Mouse (Mus musculus) kidney, embryonic 16.5 days (tissue): Measurements from ENCODE around the gene Klhl29. TPM values are rescaled to one million over a fixed set of nuclear protein-coding genes. Genes with fewer than 3 reads are reported as not detected.

ENCODE experiments used
- ATAC-seq: fragments of 200-750 bp; cut with Nextera tagmentation; 2 replicates; pipeline ENCODE4 v1.8.0; 2017; ENCODE audit warnings: moderate TSS enrichment; ENCODE audit not compliant: low FRiP score, low TSS enrichment
- H3K27ac ChIP-seq: fragments of 300-500 bp; sonication (generic); 2 replicates; pipeline ENCODE4 v1.5.1; 2014; ENCODE audit warnings: low read length
- H3K27me3 ChIP-seq: fragments of 300-500 bp; sonication (generic); 2 replicates; pipeline ENCODE4 v1.6.1; 2014; ENCODE audit warnings: low read length, control low read depth, mixed read lengths; ENCODE audit not compliant: insufficient read depth
- H3K36me3 ChIP-seq: fragments of 300-500 bp; sonication (generic); 2 replicates; pipeline ENCODE4 v1.6.1; 2014; ENCODE audit warnings: low read length, control low read depth, mixed read lengths; ENCODE audit not compliant: insufficient read depth
- H3K4me1 ChIP-seq: fragments of 300-500 bp; sonication (generic); 2 replicates; pipeline ENCODE4 v1.6.1; 2014; ENCODE audit warnings: low read length, control low read depth, mixed read lengths; ENCODE audit not compliant: insufficient read depth
- H3K4me2 ChIP-seq: fragments of 300-500 bp; sonication (generic); replicated peaks from 2 replicates; pipeline ENCODE4 v1.6.1; 2014; ENCODE audit warnings: low read depth, low read length
- H3K4me3 ChIP-seq: fragments of 300-500 bp; sonication (generic); 2 replicates; pipeline ENCODE4 v1.5.1; 2014; ENCODE audit warnings: mild to moderate bottlenecking, low read length
- H3K9ac ChIP-seq: fragments of 300-500 bp; sonication (generic); replicated peaks from 2 replicates; pipeline ENCODE4 v1.6.1; 2014; ENCODE audit warnings: low read length
- H3K9me3 ChIP-seq: fragments of 300-500 bp; sonication (generic); 2 replicates; pipeline ENCODE4 v1.6.1; 2016; ENCODE audit warnings: low read length, control low read depth
- WGBS: fragments of 180-500 bp; shearing (Covaris S2); extraction: QIAGEN DNeasy Blood & Tissue Kit; methylation state at CpG from one replicate; pipeline ENCODE4 v1.1.7; 2014; 5-methylcytosine and 5-hydroxymethylcytosine counted together
- polyA plus RNA-seq: library from polyadenylated mRNA; unstranded; fragments of >200 nt; fragmentation: Nextera tagmentation; extraction: Ambion mirVana; gene quantifications from 2 replicates; pipeline ENCODE4 v1.2.1, GENCODE M21; 2015

Gene Klhl29
- polyA plus RNA-seq, 1 experiment from 2014 or later, result 0.51 TPM

- Histone ChIP-seq H3K4me3 (no peak overlapping the region), H3K4me1 (peaks cover 7% of the 10 kb centered on the region), H3K36me3 (no peaks in the 10 kb centered on the region), H3K9me3 (no peaks in the 10 kb centered on the region), H3K9ac (no peak overlapping the region), H3K4me2 (no peak overlapping the region), H3K27me3 (no peaks in the 10 kb centered on the region), H3K27ac (no peak overlapping the region)
- 55% methylated on average over 11 of the region's 11 CpGs for WGBS
- no peak for ATAC-seq
Observed at GRCm38 (mm10) chr12:5204071-5204840, 171.2 kb downstream of the Klhl29 start.

GRCm38 (mm10) chr12:5203385-5203784 lies 172.1 kb downstream of the Klhl29 start:
- Histone ChIP-seq H3K27ac (no peak overlapping the region), H3K4me1 (peaks cover 7% of the 10 kb centered on the region), H3K36me3 (no peaks in the 10 kb centered on the region), H3K4me2 (no peak overlapping the region), H3K9me3 (no peaks in the 10 kb centered on the region), H3K27me3 (no peaks in the 10 kb centered on the region), H3K4me3 (no peak overlapping the region), H3K9ac (no peak overlapping the region)
- ATAC-seq, result no peak
- WGBS, result 74% methylated on average over 5 of the region's 5 CpGs

GRCm38 (mm10) chr12:5198254-5198653 lies 177.2 kb downstream of the Klhl29 start:
- Histone ChIP-seq H3K27ac (no peak overlapping the region), H3K4me3 (no peak overlapping the region), H3K36me3 (no peaks in the 10 kb centered on the region), H3K9ac (no peak overlapping the region), H3K9me3 (no peaks in the 10 kb centered on the region), H3K27me3 (no peaks in the 10 kb centered on the region), H3K4me1 (no peaks in the 10 kb centered on the region), H3K4me2 (no peak overlapping the region)
- 45% methylated on average over 4 of the region's 4 CpGs for WGBS
- peak; percentile 25; the same call in 1 of the 2 replicates for ATAC-seq

DNA sequence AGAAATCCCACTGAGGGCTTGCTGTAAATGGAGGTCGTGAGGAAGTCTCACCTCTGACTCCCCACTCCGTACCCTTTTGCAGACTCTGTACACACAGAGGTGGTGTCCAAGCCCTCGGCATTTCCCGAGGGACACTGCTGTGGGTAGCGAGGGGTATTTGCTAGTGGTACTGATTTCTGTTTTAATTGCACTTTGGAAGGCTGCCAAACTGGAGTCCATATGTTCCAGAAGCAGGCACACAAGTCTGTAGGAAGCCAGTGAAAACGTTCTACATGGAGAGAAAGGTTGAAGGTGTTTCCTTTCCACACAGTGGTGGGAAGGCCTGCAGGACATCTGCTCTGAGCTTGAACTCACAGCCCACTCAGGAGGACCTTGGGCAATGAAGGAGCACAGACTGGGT lies 181.3 kb downstream of the Klhl29 start:
- Histone ChIP-seq H3K9ac (no peak overlapping the region), H3K36me3 (no peaks in the 10 kb centered on the region), H3K9me3 (no peaks in the 10 kb centered on the region), H3K27me3 (no peaks in the 10 kb centered on the region), H3K4me2 (no peak overlapping the region), H3K4me1 (peaks cover 20% of the 10 kb centered on the region), H3K27ac (no peak overlapping the region), H3K4me3 (no peak overlapping the region)
- 40% methylated on average over 6 of the region's 6 CpGs for WGBS
- no peak for ATAC-seq

GRCm38 (mm10) chr12:5192380-5192718 lies 183.1 kb downstream of the Klhl29 start:
- ATAC-seq, result no peak
- peaks cover 20% of the 10 kb centered on the region for H3K4me1 ChIP-seq
- H3K27me3 ChIP-seq, result no peaks in the 10 kb centered on the region
- no peaks in the 10 kb centered on the region for H3K36me3 ChIP-seq
- no peak overlapping the region for H3K4me3 ChIP-seq
- 48% methylated on average over 9 of the region's 9 CpGs for WGBS
- 0 out of 2 replicates have a peak overlapping the region, but pooled peaks have one; percentile 5 for H3K9ac ChIP-seq
- H3K27ac ChIP-seq, result peak overlapping the region; percentile 58; the same call in 1 of the 2 replicates
- no peaks in the 10 kb centered on the region for H3K9me3 ChIP-seq
- H3K4me2 ChIP-seq, result peak overlapping the region; percentile 46; the same call in 1 of the 2 replicates

GRCm38 (mm10) chr12:5191628-5192379 lies 183.7 kb downstream of the Klhl29 start:
- 10% methylated on average over 14 of the region's 14 CpGs for WGBS

DNA sequence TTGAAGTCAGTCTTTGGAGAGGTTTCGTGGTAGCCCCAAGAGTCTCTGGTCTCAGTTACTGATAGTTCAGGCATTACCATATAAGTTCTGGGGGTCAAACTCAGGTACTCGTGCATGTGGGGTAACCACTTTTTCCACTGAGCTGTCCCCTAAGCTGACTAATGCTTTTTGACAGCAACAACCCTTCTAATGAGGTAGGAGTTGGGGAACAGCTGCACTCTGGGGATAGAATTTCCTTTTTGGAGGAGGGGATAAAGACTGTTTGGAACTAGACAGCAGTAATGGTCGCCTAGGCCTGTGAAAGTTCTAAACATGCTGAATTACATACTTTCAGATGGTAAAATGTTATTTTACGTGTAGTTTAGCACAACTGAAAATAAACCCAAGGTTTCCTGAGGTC lies 184.3 kb downstream of the Klhl29 start:
- Histone ChIP-seq H3K4me3 (no peak overlapping the region), H3K27ac (peak overlapping the region; percentile 58; the same call in 1 of the 2 replicates), H3K4me2 (no peak overlapping the region), H3K36me3 (no peaks in the 10 kb centered on the region), H3K4me1 (peaks cover 20% of the 10 kb centered on the region), H3K9ac (no peak overlapping the region), H3K27me3 (no peaks in the 10 kb centered on the region), H3K9me3 (no peaks in the 10 kb centered on the region)
- ATAC-seq, result no peak
- WGBS, result 53% methylated on average over 4 of the region's 4 CpGs

More at GRCm38 (mm10) chr12:5191628-5192379, 183.7 kb downstream of the Klhl29 start:
- 0 out of 2 replicates have a peak overlapping the region, but pooled peaks have one; percentile 38 for H3K9ac ChIP-seq
- H3K4me2 ChIP-seq, result peak overlapping the region; percentile 46
- peak overlapping the region; percentile 13; the same call in 1 of the 2 replicates for H3K4me3 ChIP-seq
- peaks cover 20% of the 10 kb centered on the region for H3K4me1 ChIP-seq
- peak; percentile 85 for ATAC-seq
- H3K36me3 ChIP-seq, result no peaks in the 10 kb centered on the region
- no peaks in the 10 kb centered on the region for H3K27me3 ChIP-seq
- peak overlapping the region; percentile 58 for H3K27ac ChIP-seq
- H3K9me3 ChIP-seq, result no peaks in the 10 kb centered on the region

DNA sequence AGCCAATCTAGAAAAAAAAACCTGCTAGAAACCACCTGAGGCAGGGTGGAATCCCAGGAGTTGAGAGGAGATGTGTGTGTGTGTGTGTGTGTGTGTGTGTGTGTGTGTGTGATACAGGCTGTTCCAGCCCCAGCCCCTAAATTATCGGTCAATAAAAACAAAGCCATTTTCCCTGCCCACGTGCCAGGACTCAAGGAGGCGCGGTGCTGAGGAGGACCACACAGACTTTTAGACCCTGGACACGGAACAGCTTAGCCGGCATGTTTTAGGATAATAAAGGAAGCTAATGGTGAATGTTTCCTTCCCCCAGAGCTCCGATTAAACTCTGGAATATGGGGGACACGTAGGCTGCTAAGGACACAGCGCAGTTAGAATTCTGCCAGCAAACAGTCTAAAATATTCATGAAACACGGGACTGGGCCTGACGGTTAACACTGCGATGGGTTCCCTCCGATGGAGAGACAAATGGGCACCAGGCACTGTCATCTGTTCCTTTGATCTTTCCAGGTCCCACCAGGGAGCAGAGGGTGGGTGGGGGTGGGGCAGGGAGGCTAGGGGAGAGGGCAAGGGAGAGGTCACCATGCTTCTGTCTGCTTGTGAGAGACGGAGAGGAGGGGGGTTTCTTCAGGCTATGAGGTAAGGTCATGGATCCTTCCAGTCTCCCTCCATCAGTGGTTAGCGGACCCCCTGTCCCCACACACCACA lies 185.9 kb downstream of the Klhl29 start:
- Histone ChIP-seq H3K4me2 (no peak overlapping the region), H3K27me3 (no peaks in the 10 kb centered on the region), H3K27ac (no peak overlapping the region), H3K36me3 (no peaks in the 10 kb centered on the region), H3K9me3 (no peaks in the 10 kb centered on the region), H3K9ac (no peak overlapping the region), H3K4me1 (peaks cover 20% of the 10 kb centered on the region), H3K4me3 (no peak overlapping the region)
- ATAC-seq, result no peak
- WGBS, result 26% methylated on average over 15 of the region's 15 CpGs

GRCm38 (mm10) chr12:5188899-5189298 lies 186.6 kb downstream of the Klhl29 start:
- Histone ChIP-seq H3K36me3 (no peaks in the 10 kb centered on the region), H3K4me3 (no peak overlapping the region), H3K27ac (no peak overlapping the region), H3K4me1 (peaks cover 20% of the 10 kb centered on the region), H3K27me3 (no peaks in the 10 kb centered on the region), H3K4me2 (no peak overlapping the region), H3K9me3 (no peaks in the 10 kb centered on the region), H3K9ac (no peak overlapping the region)
- WGBS, result 67% methylated on average over 7 of the region's 7 CpGs
- ATAC-seq, result no peak
